Mouse (Mus musculus): ENCODE results near the gene Pcyt1a. TPM values are rescaled to one million over a fixed set of nuclear protein-coding genes. Genes with fewer than 3 reads are reported as not detected.
"Not testable (repeated sequence)": the region's sequence is repeated elsewhere in the genome, so short reads cannot be mapped to it uniquely, and the experiment has no call there.

Gene Pcyt1a
- total and polyA plus RNA-seq, 3 experiments = 36.9 to 53.7 TPM; not detected in 1

DNA sequence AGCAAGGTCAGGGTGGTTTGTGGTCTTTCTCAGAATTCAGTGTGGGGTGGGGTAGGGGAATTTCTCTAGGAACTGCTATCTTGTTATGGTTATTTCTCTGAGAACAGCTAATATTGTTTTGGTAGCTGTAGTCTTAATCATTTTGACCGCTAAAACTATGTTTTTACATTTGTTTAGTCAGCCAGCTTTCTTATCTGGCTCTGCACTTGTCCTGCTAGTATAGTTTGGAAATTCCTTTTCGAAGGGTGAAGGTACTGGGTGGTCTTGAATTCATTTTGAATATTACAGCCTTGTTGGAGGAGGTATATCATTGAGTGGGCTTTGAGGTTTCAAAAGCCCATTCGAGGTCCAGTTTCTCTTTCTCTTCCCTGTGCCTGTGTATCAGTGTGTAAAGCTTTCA lies 13.9 kb downstream of the Pcyt1a start:
- not testable (repeated sequence) for H3K27me3 ChIP-seq (ENCODE audit: control insufficient read depth in 1 of 2, insufficient read depth in 2 of 2, low read length in 2 of 2); H3K9me3 ChIP-seq (replicated peaks; ENCODE audit: insufficient read depth, low read length)
- TF ChIP-seq EP300 (IDR thresholded peaks at IDR 0.05; ENCODE audit: low read depth in 1 of 2, low read length in 2 of 2) = peak; percentile 63 to 70
- 0 out of 2 replicates have a peak, but pooled peaks have one; percentile 17 for TF ChIP-seq CHD1 (IDR thresholded peaks at IDR 0.05; ENCODE audit: low read depth, low read length)
- TF ChIP-seq TAL1 (IDR thresholded peaks at IDR 0.05; ENCODE audit: low read length) = peak; percentile 71
- peak; percentile 56; the same call in 1 of the 2 replicates for TF ChIP-seq TCF12 (IDR thresholded peaks at IDR 0.05; ENCODE audit: low read depth, low read length)
- TF ChIP-seq ZNF384 (IDR thresholded peaks at IDR 0.05; ENCODE audit: low read depth, low read length) = peak; percentile 1; the same call in 1 of the 2 replicates
- peak; percentile 58 for TF ChIP-seq GATA1 (IDR thresholded peaks at IDR 0.05; ENCODE audit: low read depth, low read length)
- peak overlapping the region; percentile 18 for H3K9ac ChIP-seq (ENCODE audit: control insufficient read depth, low read depth, low read length, poor library complexity, severe bottlenecking)
- H3K4me3 ChIP-seq (ENCODE audit: control insufficient read depth in 1 of 2, insufficient read depth in 1 of 2, low read depth in 2 of 2, low read length in 2 of 2) = peak overlapping the region; percentile 12 to 50; a peak in 3 of 4 replicates
- DNase-seq (ENCODE audit: low read depth, low spot score) = peak; percentile 71
- H3K79me2 ChIP-seq (ENCODE audit: control insufficient read depth, insufficient read depth, low read length, poor library complexity) = peaks cover 16% of the 10 kb centered on the region
- H3K4me1 ChIP-seq (ENCODE audit: control insufficient read depth in 1 of 2, insufficient read depth in 2 of 2, low read length in 2 of 2) = peaks cover 31 to 41% of the 10 kb centered on the region in 2 experiments
- H3K27ac ChIP-seq (ENCODE audit: control insufficient read depth, low read depth, low read length) = peak overlapping the region; percentile 88
- H3K36me3 ChIP-seq (ENCODE audit: control insufficient read depth in 1 of 2, insufficient read depth in 2 of 2, low read length in 2 of 2) = peaks cover 3 to 50% of the 10 kb centered on the region in 2 experiments; a peak in 3 of 4 replicates

DNA sequence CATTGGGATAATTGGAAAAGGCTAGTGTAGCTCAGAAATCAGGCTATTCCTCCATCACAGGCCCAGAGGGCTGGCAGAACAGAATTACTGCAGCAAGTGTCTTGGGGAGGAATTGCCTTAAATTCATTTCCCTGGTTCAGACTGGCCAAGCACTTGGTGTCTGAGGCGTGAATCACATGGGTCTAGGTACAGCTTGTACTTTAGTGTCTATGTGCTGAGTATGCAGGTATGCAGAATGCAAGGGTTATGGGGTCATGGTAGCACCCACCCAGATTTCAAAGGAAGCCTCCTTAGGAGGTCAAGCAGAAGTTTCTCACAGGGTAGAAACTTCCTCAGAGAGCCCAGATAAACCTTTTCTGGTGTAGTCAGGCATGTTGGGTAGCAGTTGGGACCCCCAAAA lies 14.8 kb downstream of the Pcyt1a start:
- peak overlapping the region; percentile 88 for H3K27ac ChIP-seq (ENCODE audit: control insufficient read depth, low read depth, low read length)
- DNase-seq (ENCODE audit: low read depth, low spot score) = no peak
- H3K4me3 ChIP-seq (ENCODE audit: control insufficient read depth in 1 of 2, insufficient read depth in 1 of 2, low read depth in 2 of 2, low read length in 2 of 2) = no peak overlapping the region
- no peak for TF ChIP-seq MXI1 (IDR thresholded peaks at IDR 0.05; ENCODE audit: low read depth, low read length)
- H3K36me3 ChIP-seq (ENCODE audit: control insufficient read depth in 1 of 2, insufficient read depth in 2 of 2, low read length in 2 of 2) = peaks cover 0 to 59% of the 10 kb centered on the region in 2 experiments; a peak in 2 of 4 replicates
- no peaks in the 10 kb centered on the region for H3K27me3 ChIP-seq (ENCODE audit: control insufficient read depth in 1 of 2, insufficient read depth in 2 of 2, low read length in 2 of 2)
- H3K4me1 ChIP-seq (ENCODE audit: control insufficient read depth in 1 of 2, insufficient read depth in 2 of 2, low read length in 2 of 2) = peaks cover 40 to 47% of the 10 kb centered on the region in 2 experiments
- no peak overlapping the region for H3K9ac ChIP-seq (ENCODE audit: control insufficient read depth, low read depth, low read length, poor library complexity, severe bottlenecking)
- H3K9me3 ChIP-seq (replicated peaks; ENCODE audit: insufficient read depth, low read length) = no peaks in the 10 kb centered on the region
- H3K79me2 ChIP-seq (ENCODE audit: control insufficient read depth, insufficient read depth, low read length, poor library complexity) = peaks cover 15% of the 10 kb centered on the region

DNA sequence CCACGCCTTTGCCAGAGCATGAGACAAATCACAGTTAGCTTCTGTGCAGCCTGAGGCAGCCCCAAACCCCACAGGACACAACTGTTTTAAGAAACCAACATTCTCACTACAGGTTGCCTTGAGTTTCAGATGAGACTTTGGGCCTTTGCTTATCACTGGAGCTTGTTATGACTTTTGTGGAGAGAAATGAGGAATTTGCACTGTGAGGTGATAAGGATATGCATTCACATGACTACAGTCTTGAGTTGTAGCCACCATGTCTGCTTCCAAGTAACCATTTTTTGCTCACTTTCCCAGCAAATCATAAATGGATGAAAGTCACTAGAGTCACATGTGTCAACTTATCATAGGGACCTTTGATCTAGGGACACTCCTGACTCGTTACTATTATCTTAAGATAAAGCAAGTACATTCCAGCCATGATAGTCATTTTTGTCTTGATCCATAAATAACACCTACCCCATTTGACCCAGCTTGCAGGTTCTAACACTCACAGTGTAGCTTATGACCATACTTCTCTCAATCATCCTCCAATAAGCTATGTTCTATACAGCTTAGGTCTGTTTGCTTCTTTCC lies 15.9 kb downstream of the Pcyt1a start:
- peak overlapping the region; percentile 27 for H3K27ac ChIP-seq (ENCODE audit: control insufficient read depth, low read depth, low read length)

More for the DNA sequence above, 15.9 kb downstream of the Pcyt1a start:
- Histone ChIP-seq H3K4me3 (ENCODE audit: control insufficient read depth in 1 of 2, insufficient read depth in 1 of 2, low read depth in 2 of 2, low read length in 2 of 2) (no peak overlapping the region), H3K36me3 (ENCODE audit: control insufficient read depth in 1 of 2, insufficient read depth in 2 of 2, low read length in 2 of 2) (peaks cover 0 to 64% of the 10 kb centered on the region in 2 experiments; a peak in 2 of 4 replicates), H3K27me3 (ENCODE audit: control insufficient read depth in 1 of 2, insufficient read depth in 2 of 2, low read length in 2 of 2) (no peaks in the 10 kb centered on the region), H3K9me3 (replicated peaks; ENCODE audit: insufficient read depth, low read length) (no peaks in the 10 kb centered on the region), H3K79me2 (ENCODE audit: control insufficient read depth, insufficient read depth, low read length, poor library complexity) (peaks cover 15% of the 10 kb centered on the region), H3K9ac (ENCODE audit: control insufficient read depth, low read depth, low read length, poor library complexity, severe bottlenecking) (no peak overlapping the region), H3K4me1 (ENCODE audit: control insufficient read depth in 1 of 2, insufficient read depth in 2 of 2, low read length in 2 of 2) (peaks cover 43 to 54% of the 10 kb centered on the region in 2 experiments)
- DNase-seq (ENCODE audit: low read depth, low spot score) = peak; percentile 66
- peak; percentile 75 for TF ChIP-seq SIN3A (IDR thresholded peaks at IDR 0.05; ENCODE audit: low read length)
- peak; percentile 63 to 71; a peak in 3 of 4 replicates for TF ChIP-seq EP300 (IDR thresholded peaks at IDR 0.05; ENCODE audit: low read depth in 1 of 2, low read length in 2 of 2)
- 0 out of 2 replicates have a peak, but pooled peaks have one; percentile 29 for TF ChIP-seq TBP (IDR thresholded peaks at IDR 0.05; ENCODE audit: low read depth, low read length)
- TF ChIP-seq MAFK (IDR thresholded peaks at IDR 0.05; ENCODE audit: borderline replicate concordance, low read depth, low read length) = no peak
- no peak for TF ChIP-seq CTCF (IDR thresholded peaks at IDR 0.05 in 2 of 3, conservative IDR thresholded peaks at IDR 0.05 in 1 of 3; ENCODE audit: control insufficient read depth in 1 of 3, insufficient read depth in 1 of 3, low read depth in 2 of 3, low read length in 3 of 3, poor library complexity in 1 of 3, severe bottlenecking in 1 of 3)
- TF ChIP-seq USF1 (IDR thresholded peaks at IDR 0.05; ENCODE audit: low read depth, low read length) = peak; percentile 77
- TF ChIP-seq ZNF384 (IDR thresholded peaks at IDR 0.05; ENCODE audit: low read depth, low read length) = no peak
- TF ChIP-seq ETS1 (IDR thresholded peaks at IDR 0.05; ENCODE audit: low read depth, low read length) = peak; percentile 73
- TF ChIP-seq GATA1 (IDR thresholded peaks at IDR 0.05; ENCODE audit: low read depth, low read length) = peak; percentile 83
- 0 out of 2 replicates have a peak, but pooled peaks have one; percentile 3 for TF ChIP-seq TAL1 (IDR thresholded peaks at IDR 0.05; ENCODE audit: low read length)
- peak; percentile 90 for TF ChIP-seq BHLHE40 (IDR thresholded peaks at IDR 0.05; ENCODE audit: borderline replicate concordance, low read depth, low read length)
- no peak for TF ChIP-seq ELF1 (IDR thresholded peaks at IDR 0.05; ENCODE audit: low read depth, low read length)
- peak; percentile 44; the same call in 1 of the 2 replicates for TF ChIP-seq TCF12 (IDR thresholded peaks at IDR 0.05; ENCODE audit: low read depth, low read length)

Measured in MEL (cell line).